Mouse (Mus musculus): Measurements from ENCODE around the gene Itprip.

DNA sequence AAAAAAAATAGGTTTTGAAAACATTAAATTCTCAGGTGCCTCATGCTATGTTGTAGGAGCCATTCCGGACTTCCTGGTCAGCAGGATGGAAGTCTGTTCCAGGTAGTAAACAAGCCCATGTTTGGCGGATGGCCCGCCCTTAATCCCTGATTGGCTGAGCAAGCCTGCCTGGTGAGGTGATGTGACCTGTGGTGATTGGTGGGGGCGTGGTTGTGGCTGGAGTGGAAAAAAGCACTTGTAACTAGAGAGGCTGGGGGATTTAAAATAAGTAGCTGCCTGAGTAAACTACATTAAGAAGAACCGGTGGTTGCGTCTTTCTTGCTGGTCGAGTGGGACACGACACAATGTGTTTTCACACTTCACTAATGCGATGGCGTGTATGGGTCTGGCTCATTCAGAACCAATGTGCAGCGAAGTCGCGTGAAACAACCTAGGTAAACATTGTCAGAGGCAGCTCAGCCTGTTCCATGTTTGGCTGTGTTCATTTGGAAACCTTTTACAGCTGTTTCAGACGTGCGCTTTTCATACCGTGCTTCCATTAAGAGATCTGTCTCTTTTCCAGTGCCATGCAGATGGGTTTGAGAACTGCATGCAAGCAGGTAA, 15.6 kb upstream of the Itprip start:
- TF ChIP-seq CTCF (IDR thresholded peaks at IDR 0.05; ENCODE audit: control insufficient read depth, insufficient read depth, insufficient replicate concordance, low read depth, low read length), result no peak
- TF ChIP-seq POLR2A (IDR thresholded peaks at IDR 0.05; ENCODE audit: control insufficient read depth, low read depth, low read length), result no peak
